Mouse (Mus musculus) left cerebral cortex, postnatal 10 days (tissue): ENCODE measurements around the gene Cwf19l1. TPM values are rescaled to one million over a fixed set of nuclear protein-coding genes. Genes with fewer than 3 reads are reported as not detected.

Source experiments
- DNase-seq, 2 experiments: peaks; one replicate each; pipeline ENCODE4 v3.0.0; 2021 to 2022; ENCODE audit warnings: low spot score in 2 of 2, mixed read lengths in 1 of 2; ENCODE audit errors: extremely low spot score in 1 of 2
- intact Hi-C: fragments of 180-260 bp; cut with DNase I; formaldehyde crosslinking; loops from one replicate; pipeline ENCODE4 v1.15.1; 2025
- total RNA-seq, 2 experiments: library from RNA; stranded (reverse); gene quantifications; 2 replicates each; pipeline ENCODE4 v1.2.3; 2021

The Cwf19l1 gene
- 10 to 100 TPM; 17.6 to 18.2 TPM for total RNA-seq

DNA sequence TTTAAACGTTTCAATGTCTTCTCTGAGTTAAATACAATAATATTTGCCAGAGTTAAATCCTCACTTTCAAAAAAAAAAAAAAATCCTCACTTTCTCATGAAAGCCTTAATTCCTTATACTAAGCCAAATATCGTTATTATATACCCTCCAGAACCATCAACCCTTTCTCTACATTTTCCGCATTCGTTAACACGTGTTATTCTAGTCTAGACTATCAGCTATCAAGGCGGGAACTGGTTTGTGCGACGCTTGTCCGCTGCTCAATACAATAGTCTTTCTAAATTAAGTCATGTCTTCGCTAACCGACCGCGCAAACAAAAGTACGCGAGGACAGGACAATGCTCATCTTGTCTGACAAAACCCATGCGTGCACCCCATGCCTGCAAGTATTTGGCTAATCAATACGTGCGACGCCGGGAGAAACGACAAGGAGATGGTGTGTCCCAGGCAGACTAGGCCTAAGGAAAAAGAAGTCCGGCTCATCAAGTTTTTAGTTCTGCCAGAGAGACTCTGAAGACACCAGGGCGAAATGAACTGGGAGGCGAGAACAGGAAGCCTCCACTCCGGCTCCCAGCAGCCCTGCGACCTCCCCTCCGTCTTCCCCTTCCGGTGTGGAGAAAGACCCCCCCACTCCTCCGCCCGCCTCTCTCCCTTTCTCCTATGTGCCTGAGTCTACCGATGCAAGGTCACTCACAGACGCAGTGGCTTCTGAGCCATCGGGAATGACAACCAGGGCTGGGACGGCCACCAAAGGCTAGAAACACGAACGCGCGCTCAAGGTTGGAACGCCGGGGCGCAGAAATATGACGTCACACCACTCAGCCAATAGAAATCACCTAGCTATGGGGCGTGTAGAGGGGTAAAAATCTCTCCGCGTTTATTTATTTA lies at the start of gene Cwf19l1:
TSS of gene Cwf19l1 (minus strand) at position 805 of the 888 bp plus-strand sequence.
- peak; percentile 90 to 93 for DNase-seq
- intact Hi-C loops, result loop anchor here (10.0 kb wide), 1 partner anchor 809 kb away; no protein-coding TSS in a partner anchor

DNA sequence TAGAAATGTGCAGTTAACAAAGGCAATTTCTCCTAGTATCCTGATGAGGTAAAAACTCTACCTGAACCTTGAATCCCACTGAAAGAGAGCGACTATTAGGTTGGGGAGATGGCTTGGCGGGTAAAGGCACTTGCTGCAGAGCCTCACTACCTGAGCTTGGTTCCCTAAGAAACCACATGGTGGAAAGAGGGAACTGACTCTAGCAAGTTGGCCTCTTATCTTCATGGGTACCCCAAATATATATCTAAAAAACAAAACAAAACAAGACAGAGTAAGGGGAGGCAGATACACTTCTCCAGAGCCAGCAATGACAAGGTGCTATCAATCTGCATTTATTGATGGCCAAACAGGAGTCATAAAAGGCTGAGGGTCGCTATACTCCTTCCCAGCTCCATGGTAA lies 48.3 kb upstream of the Cwf19l1 start:
- intact Hi-C loops, result loop anchor here (10.0 kb wide), 1 partner anchor 351 kb away; no protein-coding TSS in a partner anchor
- DNase-seq, result no peak

DNA sequence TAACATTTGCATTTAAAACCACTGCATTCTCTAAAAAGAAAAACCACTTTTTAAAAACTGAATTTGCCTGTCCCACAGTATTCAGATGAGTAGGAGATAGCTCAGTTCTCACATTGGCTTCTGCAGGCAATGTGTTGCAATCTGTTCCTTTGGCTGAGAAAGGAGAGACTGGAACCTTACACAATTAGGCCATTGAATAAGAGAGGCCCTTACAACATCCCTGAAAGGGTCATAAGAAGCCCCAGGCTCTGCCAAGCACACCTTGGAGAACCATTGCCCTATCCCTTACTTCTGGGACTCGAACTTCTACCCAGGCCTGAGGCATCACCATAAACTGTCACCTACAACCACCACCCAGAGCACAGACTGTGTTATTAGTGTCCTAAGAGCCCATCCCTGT lies 44.8 kb upstream of the Cwf19l1 start:
- DNase-seq, result no peak

DNA sequence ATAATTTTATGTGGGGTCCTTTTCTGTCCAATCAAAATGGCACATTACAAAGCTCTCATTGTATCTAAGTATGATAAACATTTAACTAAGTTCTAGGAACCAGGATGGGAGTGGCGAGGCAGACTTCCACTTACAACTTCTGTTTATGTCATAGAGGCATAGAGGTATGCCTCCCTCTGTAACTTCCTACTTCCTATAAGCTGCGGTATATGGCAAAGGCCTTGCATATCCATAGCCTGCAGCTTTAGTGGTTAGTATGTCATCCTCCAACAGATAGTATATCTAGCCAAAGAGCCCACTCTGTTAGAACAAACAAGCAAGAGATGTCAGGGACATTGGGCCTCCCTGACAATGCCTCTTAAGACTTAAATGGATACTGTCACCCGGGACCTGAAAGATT lies 41.1 kb upstream of the Cwf19l1 start:
- DNase-seq, result no peak
- intact Hi-C loops, result no loop called here

More for the DNA sequence above, 44.8 kb upstream of the Cwf19l1 start:
- intact Hi-C loops, result loop anchor here (10.0 kb wide), 1 partner anchor 354 kb away; no protein-coding TSS in a partner anchor

DNA sequence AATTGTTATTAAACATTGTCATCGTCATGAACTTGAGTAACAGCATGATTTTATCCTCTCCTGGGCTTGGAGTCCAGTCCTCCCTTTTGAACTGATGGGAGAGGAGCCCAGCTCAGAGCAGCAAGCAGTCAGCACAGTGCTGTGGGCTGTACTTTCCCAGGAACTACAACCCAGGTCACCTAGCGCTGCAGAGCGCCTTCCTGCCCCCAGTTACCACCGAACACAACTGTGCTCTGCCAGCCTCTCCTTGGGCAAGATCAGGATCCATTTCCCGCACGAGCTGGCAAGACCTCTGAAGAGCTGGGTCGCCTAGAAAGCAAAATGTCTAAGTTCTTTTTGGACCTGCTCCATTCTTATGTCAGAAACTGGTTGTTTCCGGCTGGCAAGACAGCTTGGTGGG lies 39.2 kb upstream of the Cwf19l1 start:
- DNase-seq, result no peak
- intact Hi-C loops, result no loop called here

DNA sequence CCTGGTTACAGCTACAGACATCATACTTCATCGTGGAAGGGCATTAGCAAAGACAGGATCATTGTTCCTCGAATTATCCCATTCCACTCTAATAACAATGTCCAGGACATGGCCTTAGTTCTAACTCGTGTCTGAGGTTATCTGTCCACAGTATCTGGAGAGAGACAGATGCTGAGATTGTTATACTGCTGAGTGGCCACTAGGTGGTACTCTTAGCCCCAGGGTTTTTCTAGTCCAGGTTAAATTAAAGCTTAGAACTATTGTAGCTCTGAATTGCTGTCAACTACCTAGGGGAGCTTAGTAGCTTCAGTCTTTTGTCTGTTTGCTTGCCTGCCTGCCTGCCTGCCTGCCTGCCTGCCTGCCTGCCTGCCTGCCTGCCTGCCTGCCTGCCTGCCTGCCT lies 25.8 kb upstream of the Cwf19l1 start:
- DNase-seq, result no peak
- intact Hi-C loops, result loop anchor here (5.0 kb wide), 1 partner anchor 256 kb away; no protein-coding TSS in a partner anchor

DNA sequence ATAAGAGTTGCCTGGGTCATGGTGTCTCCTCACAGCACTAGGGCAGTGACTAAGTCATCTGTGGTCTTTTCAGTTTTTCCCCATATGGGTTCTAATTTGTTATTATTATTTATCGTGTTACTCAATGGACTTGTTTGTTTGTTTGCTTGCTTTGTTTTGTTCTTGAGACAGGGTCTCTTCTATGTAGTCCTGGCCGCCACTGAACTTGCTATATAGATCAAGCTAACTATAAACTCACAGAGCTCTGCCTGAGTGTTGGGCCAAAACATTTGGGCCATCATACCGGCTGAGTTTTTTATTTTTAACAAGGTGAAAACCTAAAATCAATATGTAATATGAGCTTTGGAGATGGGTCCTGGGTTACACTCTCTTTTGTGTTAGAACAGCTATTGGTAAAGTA lies 23.7 kb upstream of the Cwf19l1 start:
- no peak for DNase-seq
- intact Hi-C loops, result no loop called here

DNA sequence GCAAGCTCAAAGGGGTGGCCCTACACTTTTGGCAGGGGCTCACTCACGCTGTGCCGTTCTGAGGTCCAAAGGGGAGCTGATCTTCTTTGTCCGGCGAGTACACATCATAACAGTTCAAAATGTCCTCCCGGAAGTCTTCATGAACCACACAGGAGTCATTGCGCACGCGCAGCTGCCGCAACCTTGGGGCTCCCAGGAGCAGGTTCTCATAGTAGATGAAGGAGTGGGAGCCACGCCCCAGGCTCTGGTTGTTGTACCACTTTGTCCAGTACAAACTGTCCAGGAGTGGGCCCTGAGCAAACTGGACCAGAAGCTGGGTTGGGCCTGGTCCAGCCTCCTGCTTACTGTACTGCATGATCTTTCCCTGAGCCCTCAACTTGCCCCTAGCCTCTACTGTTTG lies 21.3 kb upstream of the Cwf19l1 start:
- intact Hi-C loops, result no loop called here
- no peak for DNase-seq

DNA sequence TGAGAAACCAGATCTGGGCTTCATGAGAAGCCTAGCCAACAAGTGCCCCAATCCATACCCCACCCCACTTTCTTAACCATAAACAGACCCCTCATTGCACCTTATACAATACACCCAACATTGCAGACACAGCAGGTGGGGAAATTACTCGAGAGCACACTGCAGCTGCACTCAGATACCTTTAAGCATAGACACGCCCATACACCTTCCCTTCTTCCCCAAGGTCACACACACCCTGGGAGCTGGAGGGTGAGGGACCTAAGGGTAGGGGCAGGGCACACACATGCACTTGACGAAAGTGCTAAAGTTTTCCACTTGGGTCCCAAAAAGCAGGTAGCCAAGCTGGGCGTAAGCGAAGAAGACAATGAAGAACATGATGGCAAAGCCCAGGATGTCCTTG lies 18.1 kb upstream of the Cwf19l1 start:
- DNase-seq, result no peak
- intact Hi-C loops, result no loop called here

DNA sequence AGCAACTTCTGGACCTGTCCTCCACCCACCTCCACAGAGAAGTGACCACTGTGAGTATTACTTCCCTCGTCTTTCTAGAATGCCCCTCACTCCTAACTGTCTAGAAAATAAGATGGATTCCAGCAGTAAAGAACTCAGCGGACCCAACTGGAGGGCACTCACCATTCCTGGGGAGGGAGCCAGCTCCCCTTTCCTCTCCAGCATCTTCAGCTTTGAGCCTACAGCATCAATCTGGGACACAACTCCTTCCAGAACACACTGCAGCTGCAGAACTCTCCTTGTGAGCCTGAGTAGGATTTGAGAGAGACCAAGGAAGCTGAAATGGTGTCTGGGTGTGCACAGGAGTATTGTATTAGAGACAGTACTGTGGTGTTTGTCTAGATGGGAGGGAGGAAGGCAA lies 13.3 kb upstream of the Cwf19l1 start:
- intact Hi-C loops, result no loop called here

DNA sequence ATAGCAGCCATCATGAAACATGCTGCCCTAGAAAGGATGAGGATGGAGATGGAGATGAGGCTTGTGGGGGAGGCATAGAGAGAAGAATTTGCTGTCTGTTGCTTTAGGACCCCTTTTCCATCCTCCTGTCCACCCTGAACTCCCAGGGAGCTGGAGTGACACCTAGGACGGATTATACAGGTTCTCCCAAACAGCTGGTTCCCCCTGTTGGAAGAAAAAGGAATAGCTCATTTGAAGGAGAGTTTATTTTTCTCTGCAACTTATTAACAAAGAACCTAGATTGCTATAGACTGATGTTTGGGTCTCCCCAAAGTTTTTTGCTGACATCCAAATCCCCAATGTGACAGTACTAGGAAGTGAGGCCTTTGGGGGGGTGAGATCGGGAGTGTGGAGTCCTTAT lies 12.7 kb upstream of the Cwf19l1 start:
- intact Hi-C loops, result no loop called here

More for the DNA sequence above, 13.3 kb upstream of the Cwf19l1 start:
- DNase-seq, result no peak

DNA sequence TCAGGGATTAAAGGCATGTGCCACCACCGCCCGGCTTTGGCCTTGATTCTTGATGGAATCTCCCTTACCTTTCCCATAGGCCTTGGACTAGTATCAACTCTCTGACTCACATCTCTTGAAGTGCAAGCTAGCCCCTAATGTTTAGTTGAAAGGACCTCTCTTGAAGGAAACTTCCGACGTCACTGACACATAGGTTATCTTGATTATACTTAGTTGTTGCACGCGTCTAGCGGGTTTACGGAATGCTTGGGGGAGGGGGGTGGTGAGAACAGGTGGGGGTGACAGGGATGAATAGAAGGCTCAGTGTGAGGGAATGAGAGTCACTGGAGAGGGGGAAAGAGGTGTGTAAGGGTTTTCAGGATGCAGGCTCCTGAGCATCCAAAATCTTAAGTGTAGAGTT lies 11.3 kb upstream of the Cwf19l1 start:
- no peak for DNase-seq
- intact Hi-C loops, result no loop called here

More for the DNA sequence above, 12.7 kb upstream of the Cwf19l1 start:
- DNase-seq, result no peak

DNA sequence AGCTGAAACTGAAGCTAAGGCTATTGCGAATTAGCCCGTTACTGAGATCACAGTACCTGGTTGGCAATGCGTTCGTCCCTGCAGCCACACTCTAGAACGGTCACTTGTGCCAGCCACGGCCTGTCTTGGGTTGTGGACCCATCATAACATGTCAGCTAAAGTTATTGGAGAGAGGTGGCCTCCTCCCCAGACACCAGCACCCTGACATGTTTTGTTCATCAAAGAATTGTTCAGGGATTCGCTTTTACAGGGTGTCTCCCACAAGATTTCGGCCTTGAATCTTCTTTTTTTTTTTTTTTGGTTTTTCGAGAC lies 10.8 kb upstream of the Cwf19l1 start:
- no peak for DNase-seq
- intact Hi-C loops, result no loop called here

DNA sequence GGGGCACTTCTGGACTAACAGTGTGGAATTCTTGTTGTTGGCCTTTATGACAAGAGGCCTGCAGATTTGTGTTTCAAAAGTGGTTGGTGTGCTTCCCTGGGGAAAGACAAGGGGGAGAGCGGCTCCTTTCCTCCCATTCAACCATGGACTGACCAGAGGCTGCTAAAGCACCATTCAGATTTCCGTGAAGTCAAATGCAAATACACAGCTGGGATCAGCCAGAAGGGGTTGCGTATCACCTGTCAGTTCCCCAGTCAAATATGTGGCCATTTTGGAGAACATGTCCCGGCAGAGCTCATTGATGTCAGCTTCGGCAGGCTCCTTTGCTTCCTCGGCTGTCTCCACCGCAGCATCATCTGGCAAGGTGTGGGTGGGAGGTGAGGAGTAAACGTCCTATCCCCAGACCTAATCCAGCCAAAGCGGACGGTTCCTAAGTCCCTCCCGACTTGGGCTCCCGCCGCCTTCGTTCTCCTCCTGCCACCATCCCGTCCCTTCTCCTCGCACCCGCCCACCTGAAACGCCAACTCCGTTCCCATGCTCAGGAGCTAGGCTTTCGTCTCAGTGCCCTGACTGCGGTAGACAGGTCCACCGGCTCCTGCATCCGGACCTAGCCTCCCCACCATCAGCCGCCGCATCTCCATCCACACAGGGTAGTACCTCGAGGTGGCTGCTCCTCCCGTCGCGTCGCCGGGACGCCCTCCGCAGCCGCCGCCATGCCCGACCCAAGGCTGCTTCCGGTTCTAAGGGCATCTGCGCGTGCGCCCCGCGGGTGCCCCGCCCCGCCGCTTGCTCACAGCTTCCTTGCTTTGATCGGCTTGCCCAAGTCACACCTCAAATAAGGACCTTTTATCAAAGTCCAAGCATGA lies 10.3 kb upstream of the Cwf19l1 start, which contains the start of gene Bloc1s2:
TSS of gene Bloc1s2 (minus strand) at position 745 of the 866 bp plus-strand sequence.
- peak; percentile 80 to 92 for DNase-seq
- intact Hi-C loops, result no loop called here

DNA sequence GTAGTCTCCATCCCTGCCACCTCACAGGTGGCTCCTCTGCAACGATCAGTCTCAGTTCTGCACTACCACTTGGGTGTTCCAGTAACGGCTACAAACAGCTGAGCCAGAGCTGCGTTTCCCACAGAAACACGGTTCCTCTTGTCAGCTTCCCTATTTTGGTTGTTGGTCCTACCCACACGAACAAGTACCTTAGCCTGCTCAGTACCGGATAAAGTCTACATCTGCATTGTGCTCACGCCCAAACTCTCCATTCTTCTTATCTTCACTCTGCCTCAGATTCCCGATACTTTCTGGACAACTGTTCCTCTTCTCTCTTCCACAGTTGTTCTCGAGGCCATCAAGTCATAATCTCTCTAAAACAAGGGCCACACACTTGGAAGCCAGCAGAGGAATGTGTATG lies 8.7 kb upstream of the Cwf19l1 start:
- DNase-seq, result no peak
- intact Hi-C loops, result no loop called here

DNA sequence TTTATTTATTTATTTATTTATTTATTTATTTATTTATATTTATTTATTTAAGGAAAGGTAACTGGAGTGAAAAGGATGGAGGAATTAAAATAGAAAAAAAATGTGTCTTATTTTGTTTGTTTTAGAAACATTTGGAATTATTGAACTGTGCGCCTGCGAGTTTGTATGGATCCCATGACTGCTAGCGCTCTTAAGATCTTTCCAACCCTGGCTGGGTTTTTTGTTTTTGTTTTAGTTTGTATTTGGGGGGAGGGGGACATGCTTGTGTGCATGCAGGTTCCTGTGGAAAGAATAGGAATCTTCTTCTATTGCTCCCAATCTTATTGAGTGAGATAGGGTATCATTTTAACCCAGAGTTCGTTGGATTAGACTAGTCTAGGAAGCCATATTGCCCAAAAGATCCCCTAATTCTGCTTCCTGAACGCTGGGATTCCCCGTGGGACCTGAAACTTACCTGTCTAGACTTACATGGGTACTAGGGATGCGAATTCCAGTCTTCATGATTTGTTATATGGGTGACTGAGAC lies 347 bp upstream of the Cwf19l1 start:
- intact Hi-C loops, result loop anchor here (10.0 kb wide), 1 partner anchor 809 kb away; no protein-coding TSS in a partner anchor
- no peak for DNase-seq

DNA sequence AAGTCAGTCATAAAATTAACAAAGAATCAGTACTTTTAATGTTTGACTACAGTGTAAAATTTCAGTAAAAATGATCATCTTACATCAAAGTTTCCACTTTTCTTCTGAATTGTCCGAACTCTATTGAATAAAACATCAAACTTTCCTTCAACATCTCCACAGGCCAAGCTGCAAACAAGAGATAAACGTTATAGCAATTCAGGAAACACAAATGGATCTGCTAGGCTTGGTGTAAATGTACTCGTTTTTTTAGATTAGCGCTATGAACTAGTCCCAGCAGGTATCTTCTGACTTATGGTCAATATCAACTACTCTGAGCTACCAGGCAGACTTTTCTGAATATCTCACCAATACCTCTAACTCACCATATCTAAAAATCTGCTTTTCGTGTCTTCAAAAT lies 2.8 kb downstream of the Cwf19l1 start:
- DNase-seq, result no peak
- intact Hi-C loops, result loop anchor here (10.0 kb wide), 1 partner anchor 812 kb away; no protein-coding TSS in a partner anchor

DNA sequence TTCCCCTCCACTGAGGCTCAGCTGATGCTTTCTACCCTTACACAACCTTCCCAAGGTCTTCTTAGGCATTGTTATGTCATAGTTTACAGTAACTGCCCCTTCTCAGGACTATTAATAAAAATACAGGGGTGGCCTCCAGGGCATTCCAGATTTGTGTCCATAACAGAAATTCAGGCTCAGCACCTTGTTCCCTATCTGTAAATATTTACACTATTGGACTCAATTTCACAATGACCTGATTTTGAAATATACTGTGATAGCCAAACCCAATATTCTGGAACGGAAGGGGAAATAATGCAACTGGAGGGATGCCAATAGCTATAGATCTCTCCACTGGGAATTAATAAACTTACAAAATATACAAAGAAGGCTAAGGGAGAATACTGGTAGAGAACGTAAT lies 7.1 kb downstream of the Cwf19l1 start:
- no peak for DNase-seq
- intact Hi-C loops, result no loop called here

DNA sequence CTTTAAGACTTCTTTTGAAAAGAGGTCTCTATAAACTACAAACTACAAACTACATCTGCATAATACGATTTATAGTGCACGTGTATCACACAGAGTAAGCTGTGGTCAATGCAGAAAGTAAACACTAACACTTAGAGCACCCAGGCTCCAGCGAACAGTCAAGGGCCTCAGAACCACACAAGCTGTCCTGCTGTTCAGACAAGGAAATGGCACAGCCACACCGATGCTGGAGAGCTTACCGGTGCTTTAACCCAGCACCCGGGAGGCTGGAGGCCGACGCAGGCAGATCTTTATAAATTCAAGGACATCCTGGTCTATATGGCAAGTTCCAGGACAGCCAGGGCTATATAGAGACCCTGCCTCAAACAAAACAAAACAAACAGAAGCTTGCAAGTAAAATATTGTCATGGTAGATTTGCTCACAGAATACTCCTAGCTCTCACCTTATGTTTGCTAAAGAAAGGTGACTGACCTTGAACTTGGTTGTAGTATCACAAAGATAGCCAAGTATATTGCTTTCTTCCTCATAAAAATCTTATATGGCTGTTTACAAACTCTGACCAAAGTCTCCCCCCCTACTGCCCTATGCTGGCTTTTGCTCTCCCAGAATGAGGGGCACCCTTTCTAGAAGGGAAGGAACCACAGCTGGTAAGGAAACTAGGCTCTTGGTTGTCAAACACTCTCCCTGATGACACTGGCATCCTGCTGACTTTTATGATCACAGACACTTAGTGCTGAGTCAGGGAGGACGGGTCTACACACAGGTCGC lies 7.8 kb downstream of the Cwf19l1 start:
- intact Hi-C loops, result no loop called here
- DNase-seq, result no peak
